Mouse (Mus musculus) midbrain, embryonic 14.5 days (tissue): ENCODE results near the gene Mbd6. TPM values are rescaled to one million over a fixed set of nuclear protein-coding genes. Genes with fewer than 3 reads are reported as not detected.
"Not testable (repeated sequence)": the region's sequence is repeated elsewhere in the genome, so short reads cannot be mapped to it uniquely, and the experiment has no call there.

ENCODE experiments used
- ATAC-seq: fragments of 200-750 bp; cut with Nextera tagmentation; 2 replicates; pipeline ENCODE4 v1.8.0; 2017; ENCODE audit warnings: moderate number of reproducible peaks, moderate library complexity; ENCODE audit not compliant: low FRiP score, low TSS enrichment
- DNase-seq: peaks from one replicate; pipeline ENCODE4 v3.0.0-alpha.2; 2015
- H3K27ac ChIP-seq: fragments of 300-500 bp; sonication (generic); replicated peaks from 2 replicates; pipeline ENCODE4 v1.5.1; 2014; ENCODE audit warnings: mild to moderate bottlenecking, low read depth, low read length, moderate library complexity
- H3K27me3 ChIP-seq: fragments of 300-500 bp; sonication (generic); 2 replicates; pipeline ENCODE4 v1.6.1; 2014; ENCODE audit warnings: low read length, control low read depth, mixed read lengths; ENCODE audit not compliant: control insufficient read depth, insufficient read depth
- H3K36me3 ChIP-seq: fragments of 300-500 bp; sonication (generic); 2 replicates; pipeline ENCODE4 v1.6.1; 2014; ENCODE audit warnings: low read length, control low read depth; ENCODE audit not compliant: control insufficient read depth, insufficient read depth
- H3K4me1 ChIP-seq: fragments of 300-500 bp; sonication (generic); 2 replicates; pipeline ENCODE4 v1.6.1; 2014; ENCODE audit warnings: mild to moderate bottlenecking, antibody characterized with exemption, low read length, control low read depth; ENCODE audit not compliant: control insufficient read depth, insufficient read depth
- H3K4me2 ChIP-seq: fragments of 300-500 bp; sonication (generic); 2 replicates; pipeline ENCODE4 v1.6.1; 2014; ENCODE audit warnings: mild to moderate bottlenecking, low read length, moderate library complexity
- H3K4me3 ChIP-seq: fragments of 300-500 bp; sonication (generic); replicated peaks from 2 replicates; pipeline ENCODE4 v1.5.1; 2014; ENCODE audit warnings: low read depth, low read length
- H3K9ac ChIP-seq: fragments of 300-500 bp; sonication (generic); replicated peaks from 2 replicates; pipeline ENCODE4 v1.6.1; 2014; ENCODE audit warnings: mild to moderate bottlenecking, low read length, moderate library complexity
- H3K9me3 ChIP-seq: fragments of 300-500 bp; sonication (generic); 2 replicates; pipeline ENCODE4 v1.6.1; 2016; ENCODE audit warnings: low read length, control low read depth, mixed read lengths; ENCODE audit not compliant: control insufficient read depth
- WGBS: fragments of 180-500 bp; shearing (Covaris S2); extraction: QIAGEN DNeasy Blood & Tissue Kit; methylation state at CpG from one replicate; pipeline ENCODE4 v1.1.7; 2014; 5-methylcytosine and 5-hydroxymethylcytosine counted together
- polyA plus RNA-seq: library from polyadenylated mRNA; unstranded; fragments of >200 nt; fragmentation: Nextera tagmentation; extraction: Ambion mirVana; gene quantifications from 2 replicates; pipeline ENCODE4 v1.2.1, GENCODE M21; 2014

The Mbd6 gene
- polyA plus RNA-seq, 1 experiment from 2014 or later: 18.0 TPM

DNA sequence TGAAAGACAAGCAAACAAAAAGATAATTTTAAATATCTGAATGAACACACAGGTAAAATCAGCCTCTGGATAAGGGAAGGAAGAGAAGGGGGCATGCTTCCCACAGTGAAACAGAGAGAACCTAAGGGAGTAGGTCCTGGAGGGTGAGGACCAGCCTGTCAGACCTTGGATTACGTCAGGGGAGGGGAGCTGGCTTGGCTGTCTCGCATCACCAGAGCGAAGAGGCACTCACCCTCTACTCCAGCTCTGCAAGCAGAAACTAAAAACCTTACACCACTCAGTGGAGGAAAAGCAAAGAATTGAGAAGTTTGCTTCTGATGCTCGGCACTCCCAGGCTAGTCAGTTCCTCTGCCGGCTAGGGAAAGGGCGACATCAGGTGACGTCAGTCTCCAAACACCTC is 31.2 kb upstream of the Mbd6 start:
- WGBS: 74% methylated on average over 7 of the region's 7 CpGs
- Histone ChIP-seq H3K4me2 (no peak overlapping the region), H3K9me3 (no peaks in the 10 kb centered on the region), H3K4me1 (no peaks in the 10 kb centered on the region), H3K9ac (no peak overlapping the region), H3K4me3 (no peak overlapping the region), H3K36me3 (no peaks in the 10 kb centered on the region), H3K27me3 (peaks cover 14% of the 10 kb centered on the region), H3K27ac (no peak overlapping the region)
- ATAC-seq (no peak), DNase-seq (no peak)

DNA sequence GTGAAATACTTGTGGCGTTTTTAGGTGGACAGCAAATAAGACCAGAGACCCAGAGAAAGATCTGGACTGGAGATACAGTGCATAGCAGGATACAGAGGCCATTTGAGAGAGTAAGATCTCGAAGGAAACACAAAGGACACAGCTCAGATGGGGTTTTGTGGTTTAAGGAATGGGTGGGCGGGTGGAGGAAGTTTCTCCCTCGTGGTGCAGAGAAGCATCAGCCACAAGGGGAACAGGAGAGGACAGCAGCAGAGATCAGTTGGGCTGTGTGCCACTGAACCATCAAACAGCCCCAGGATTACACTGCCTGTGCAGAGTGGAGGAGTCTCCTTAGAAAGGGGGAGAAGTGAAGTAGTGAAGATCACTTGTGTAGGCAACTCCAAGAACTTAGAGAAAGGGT is 29.2 kb upstream of the Mbd6 start:
- H3K4me3 ChIP-seq: no peak overlapping the region
- DNase-seq: no peak
- no peak overlapping the region for H3K4me2 ChIP-seq
- WGBS: 48% methylated on average over 4 of the region's 4 CpGs
- no peak for ATAC-seq
- H3K36me3 ChIP-seq: no peaks in the 10 kb centered on the region
- H3K27ac ChIP-seq: no peak overlapping the region
- H3K4me1 ChIP-seq: no peaks in the 10 kb centered on the region
- H3K9ac ChIP-seq: no peak overlapping the region
- peaks cover 4% of the 10 kb centered on the region; the same call in 1 of the 2 replicates for H3K27me3 ChIP-seq
- H3K9me3 ChIP-seq: no peaks in the 10 kb centered on the region

DNA sequence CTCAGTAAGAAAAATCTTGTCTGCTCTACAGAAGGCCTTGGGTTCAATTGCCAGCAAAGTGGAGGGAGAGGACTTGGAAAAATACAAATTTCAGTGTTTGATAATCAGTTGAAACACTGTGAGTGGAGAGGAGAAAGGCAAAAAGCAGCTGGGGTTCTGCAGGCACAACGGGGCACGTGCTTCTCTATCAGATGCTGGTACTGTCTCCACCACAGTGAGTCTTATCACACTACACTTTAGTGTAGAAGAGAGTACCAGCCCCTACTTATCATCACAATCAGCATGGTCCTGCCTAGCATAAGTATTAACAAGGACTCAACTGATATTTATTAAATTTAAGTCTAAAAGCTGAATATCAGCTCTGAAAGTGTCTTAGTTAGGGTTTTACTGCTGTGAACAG is 28.5 kb upstream of the Mbd6 start:
- no peaks in the 10 kb centered on the region for H3K9me3 ChIP-seq
- H3K9ac ChIP-seq: no peak overlapping the region
- ATAC-seq (no peak), DNase-seq (no peak)
- H3K36me3 ChIP-seq: no peaks in the 10 kb centered on the region
- H3K4me2 ChIP-seq: no peak overlapping the region
- WGBS: 78% methylated on average over 2 of the region's 2 CpGs
- no peak overlapping the region for H3K4me3 ChIP-seq
- no peaks in the 10 kb centered on the region for H3K4me1 ChIP-seq
- no peak overlapping the region for H3K27ac ChIP-seq
- H3K27me3 ChIP-seq: no peaks in the 10 kb centered on the region

DNA sequence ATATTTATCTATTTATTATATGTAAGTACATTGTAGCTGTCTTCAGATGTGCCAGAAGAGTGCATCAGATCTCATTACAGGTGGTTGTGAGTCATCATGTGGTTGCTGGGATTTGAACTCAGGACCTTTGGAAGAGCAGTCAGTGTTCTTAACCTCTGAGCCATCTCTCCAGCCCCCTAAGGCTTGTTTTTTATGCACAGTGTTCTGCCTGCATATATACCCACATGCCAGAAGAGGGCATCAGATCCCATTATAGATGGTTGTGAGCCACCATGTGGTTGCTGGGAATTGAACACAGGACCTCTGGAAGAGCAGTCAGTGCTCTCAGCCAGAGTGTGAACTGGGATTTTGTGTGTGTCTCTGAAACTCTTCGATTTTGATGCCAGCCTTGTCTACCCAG is 26.1 kb upstream of the Mbd6 start:
- not testable (repeated sequence) for H3K27ac ChIP-seq, H3K4me1 ChIP-seq, H3K27me3 ChIP-seq, ATAC-seq, H3K9ac ChIP-seq, DNase-seq, H3K9me3 ChIP-seq, H3K4me3 ChIP-seq, H3K4me2 ChIP-seq, H3K36me3 ChIP-seq
- 73% methylated on average over 1 of the region's 1 CpGs for WGBS

DNA sequence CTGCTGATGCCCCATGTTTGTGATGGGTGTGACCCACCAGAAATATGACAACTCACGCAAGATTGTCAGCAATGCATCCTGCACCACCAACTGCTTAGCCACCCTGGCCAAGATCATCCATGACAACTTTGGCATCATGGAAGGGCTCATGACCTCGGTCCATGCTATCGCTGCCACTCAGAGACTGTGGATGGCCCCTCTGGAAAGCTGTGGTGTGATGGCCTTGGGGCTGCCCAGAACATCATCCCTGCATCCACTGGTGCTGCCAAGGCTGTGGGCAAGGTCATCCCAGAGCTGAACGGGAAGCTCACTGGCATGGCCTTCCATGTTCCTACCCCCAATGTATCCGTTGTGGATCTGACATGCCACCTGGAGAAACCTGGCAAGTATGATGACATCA is 24.7 kb upstream of the Mbd6 start:
- H3K4me3 ChIP-seq, H3K36me3 ChIP-seq, H3K27me3 ChIP-seq, H3K9me3 ChIP-seq, H3K27ac ChIP-seq, H3K9ac ChIP-seq, H3K4me2 ChIP-seq, H3K4me1 ChIP-seq, ATAC-seq, DNase-seq: not testable (repeated sequence)
- 87% methylated on average over 5 of the region's 5 CpGs for WGBS

DNA sequence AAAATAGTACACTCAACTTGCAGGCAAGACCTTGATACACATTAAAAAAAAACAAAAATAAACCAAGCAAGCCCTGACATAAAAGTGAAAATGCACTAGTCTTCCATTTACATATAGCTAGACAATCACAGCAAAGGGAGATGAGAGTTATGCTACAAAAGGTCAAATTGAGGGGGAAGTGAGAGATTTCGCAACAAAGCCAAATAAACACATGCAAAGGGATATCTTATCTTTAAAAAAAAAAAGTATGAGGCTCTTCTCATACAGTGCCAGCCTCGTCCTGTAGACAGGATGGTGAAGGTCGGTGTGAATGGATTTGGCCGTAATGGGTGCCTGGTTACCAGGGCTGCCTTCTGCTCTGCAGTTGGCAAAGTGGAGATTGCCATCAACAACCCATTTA is 24.0 kb upstream of the Mbd6 start:
- no peak overlapping the region for H3K4me3 ChIP-seq
- peaks cover 8% of the 10 kb centered on the region; the same call in 1 of the 2 replicates for H3K4me1 ChIP-seq
- H3K36me3 ChIP-seq: peaks cover 14% of the 10 kb centered on the region
- no peaks in the 10 kb centered on the region for H3K27me3 ChIP-seq
- no peak for ATAC-seq
- no peak for DNase-seq
- WGBS: 81% methylated on average over 4 of the region's 4 CpGs
- no peak overlapping the region for H3K9ac ChIP-seq
- no peak overlapping the region for H3K27ac ChIP-seq
- H3K4me2 ChIP-seq: no peak overlapping the region
- no peaks in the 10 kb centered on the region for H3K9me3 ChIP-seq

DNA sequence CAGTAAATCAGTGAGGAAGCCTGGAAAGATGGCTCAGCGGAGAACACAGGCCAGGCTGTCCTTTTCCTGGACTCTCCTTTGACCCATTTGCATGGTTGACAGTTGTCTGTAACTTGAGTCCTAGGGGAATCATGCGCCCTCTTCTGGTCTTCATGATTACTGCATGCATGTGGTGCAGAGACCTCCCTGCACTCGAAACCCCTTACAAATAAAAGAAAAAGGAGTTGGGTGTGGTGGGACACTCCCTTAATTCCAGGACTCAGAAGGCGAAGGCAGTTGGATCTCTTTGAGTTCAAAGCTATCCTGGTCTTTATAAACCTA is 23.5 kb upstream of the Mbd6 start:
- H3K36me3 ChIP-seq: peaks cover 20% of the 10 kb centered on the region
- peak overlapping the region; percentile 55 for H3K9ac ChIP-seq
- no peaks in the 10 kb centered on the region for H3K27me3 ChIP-seq
- H3K4me2 ChIP-seq: peak overlapping the region; percentile 81
- DNase-seq (peak; percentile 92), ATAC-seq (peak; percentile 62)
- H3K27ac ChIP-seq: peak overlapping the region; percentile 67
- WGBS: 3% methylated on average over 4 of the region's 4 CpGs
- H3K4me1 ChIP-seq: peaks cover 8% of the 10 kb centered on the region; the same call in 1 of the 2 replicates
- H3K4me3 ChIP-seq: peak overlapping the region; percentile 65
- H3K9me3 ChIP-seq: no peaks in the 10 kb centered on the region

DNA sequence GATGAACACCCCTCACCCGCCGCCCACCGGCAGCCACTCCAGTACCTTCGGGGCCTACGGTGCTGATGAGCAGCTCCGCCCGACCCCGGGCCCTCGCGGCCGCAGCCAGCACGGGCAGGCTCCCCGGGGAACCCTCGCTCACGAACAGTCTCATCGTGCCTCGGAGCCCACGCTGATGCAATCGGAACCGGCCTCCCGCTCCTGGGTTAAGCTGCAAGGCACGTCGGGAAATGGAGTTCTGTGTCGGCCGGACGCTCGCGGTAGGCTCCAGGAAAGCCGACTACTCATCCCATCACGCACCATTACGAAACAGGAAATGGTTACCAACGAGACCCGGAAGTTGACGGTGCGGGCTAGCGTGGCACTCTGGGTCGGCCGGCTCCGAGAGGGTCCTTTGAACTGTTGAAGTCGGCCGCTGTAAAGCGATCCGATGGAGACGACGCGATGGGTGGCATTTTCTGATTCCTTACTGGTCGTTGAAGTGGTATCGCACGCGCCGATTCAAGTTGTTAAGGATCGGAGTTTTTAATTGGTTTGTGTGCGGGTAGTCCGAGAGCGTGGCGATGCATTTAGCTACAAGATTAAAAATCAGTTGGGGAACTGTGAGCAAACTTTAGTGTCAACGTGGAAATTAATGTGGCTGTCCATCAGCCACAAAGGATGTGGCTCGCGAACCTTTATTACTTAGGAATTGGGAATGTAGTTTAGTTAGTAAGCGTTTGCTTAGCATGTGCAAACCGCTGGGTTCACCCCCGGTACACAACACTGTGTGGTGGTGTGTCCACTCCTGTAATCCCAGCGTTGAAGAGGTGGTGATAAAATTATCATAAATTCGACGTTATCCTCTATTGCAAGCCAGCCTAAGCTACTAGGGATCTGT is 22.9 kb upstream of the Mbd6 start, which contains the start of gene Mars:
Gene Mars (minus strand): TSS at position 311 of the 880 bp plus-strand sequence.
- H3K4me2 ChIP-seq: peak within 1 kb of the TSS; percentile 81
- peaks cover 26% of the 10 kb centered on the region for H3K36me3 ChIP-seq
- peak within 1 kb of the TSS; percentile 67 for H3K27ac ChIP-seq
- peak within 1 kb of the TSS; percentile 65 for H3K4me3 ChIP-seq
- no peaks in the 10 kb centered on the region for H3K27me3 ChIP-seq
- H3K9ac ChIP-seq: peak within 1 kb of the TSS; percentile 73
- ATAC-seq (peak; percentile 96), DNase-seq (peak; percentile 97)
- H3K9me3 ChIP-seq: no peaks in the 10 kb centered on the region
- H3K4me1 ChIP-seq: peaks cover 8% of the 10 kb centered on the region; the same call in 1 of the 2 replicates
- under 1% methylated on average over 65 of the region's 65 CpGs for WGBS
